ENCODE assay signal across 8 mouse cellular contexts in genomic region chr12:12260979-12261960, GRCm38 (mm10). TPM values are rescaled to one million over a fixed set of nuclear protein-coding genes. Genes with fewer than 3 reads are reported as not detected.
DNase-seq lines count a peak whose midpoint lies in the region; ATAC-seq and TF ChIP-seq lines count a peak whose summit lies in the region.

No protein-coding gene starts in this region.

- POLR2A ChIA-PET in Patski (lab: Charles Lee): no interaction called here

- in situ Hi-C loops in Patski (cut with MboI; ENCODE audit: low pct_unique_long_range_greater_than_20kb): no loop called here

- H3K9ac ChIP-seq in forebrain, embryonic 16.5 days (replicated peaks; ENCODE audit: low read depth, low read length): peak overlapping the region; percentile 98
- H3K9ac ChIP-seq in liver, embryonic 13.5 days: no peak overlapping the region

- peaks cover 45% of the 10 kb centered on the region for H3K4me1 ChIP-seq in forebrain, embryonic 16.5 days (replicated peaks; ENCODE audit: control insufficient read depth, insufficient read depth, low read length)
- peaks cover 8% of the 10 kb centered on the region; the same call in 1 of the 2 replicates for H3K4me1 ChIP-seq in liver, embryonic 13.5 days (replicated peaks)

- peak; percentile 35 to 39 for DNase-seq in heart, adult 18-20 months
- DNase-seq in heart, adult 8-10 months (ENCODE audit: low spot score): no peak
- peak; percentile 7 for DNase-seq in Patski (ENCODE audit: low read depth, low spot score)
- no peak for DNase-seq in liver, embryonic 13.5 days
- DNase-seq in ovary, postnatal 10 days (ENCODE audit: low spot score): no peak
- no peak for DNase-seq in spleen, adult 12 weeks (ENCODE audit: low spot score)
- no peak for DNase-seq in gastrocnemius, adult 18-20 months (ENCODE audit: low spot score)

- H3K27me3 ChIP-seq in Patski: peaks cover 12% of the 10 kb centered on the region
- H3K27me3 ChIP-seq in forebrain, embryonic 16.5 days (replicated peaks; ENCODE audit: control insufficient read depth, insufficient read depth, low read length): no peaks in the 10 kb centered on the region
- H3K27me3 ChIP-seq in liver, embryonic 13.5 days: peaks cover 12% of the 10 kb centered on the region; the same call in 1 of the 2 replicates

- peak overlapping the region; percentile 89 for H3K4me3 ChIP-seq in forebrain, embryonic 16.5 days (replicated peaks; ENCODE audit: low read length)
- no peak overlapping the region for H3K4me3 ChIP-seq in liver, embryonic 13.5 days (replicated peaks)

- H3K27ac ChIP-seq in forebrain, embryonic 16.5 days (ENCODE audit: low read length): peak overlapping the region; percentile 90; the same call in 1 of the 2 replicates
- H3K27ac ChIP-seq in liver, embryonic 13.5 days: no peak overlapping the region

- 67% methylated on average over 9 of the region's 9 CpGs for WGBS in forebrain, embryonic 16.5 days
- WGBS in liver, embryonic 13.5 days (ENCODE audit: insufficient replicate concordance): 65% methylated on average over 9 of the region's 9 CpGs

- peak; percentile 72 for ATAC-seq in Patski
- ATAC-seq in forebrain, embryonic 16.5 days: no peak; the same call in 1 of the 2 replicates
- ATAC-seq in liver, embryonic 13.5 days (ENCODE audit: low read depth): no peak

- peak overlapping the region; percentile 73 for H3K4me2 ChIP-seq in forebrain, embryonic 16.5 days (ENCODE audit: low read length)
- H3K4me2 ChIP-seq in liver, embryonic 13.5 days: peak overlapping the region; percentile 65; the same call in 1 of the 2 replicates

- CTCF ChIA-PET in Patski (lab: Charles Lee): interaction anchor here (0.9 kb wide), 1 partner anchor 55 kb away, joined by 3 read pairs; no protein-coding TSS in a partner anchor

- H3K36me3 ChIP-seq in forebrain, embryonic 16.5 days (ENCODE audit: control insufficient read depth, insufficient read depth): no peaks in the 10 kb centered on the region
- H3K36me3 ChIP-seq in liver, embryonic 13.5 days: no peaks in the 10 kb centered on the region

- H3K9me3 ChIP-seq in forebrain, embryonic 16.5 days (ENCODE audit: control insufficient read depth, low read length): no peaks in the 10 kb centered on the region
- H3K9me3 ChIP-seq in liver, embryonic 13.5 days (replicated peaks): no peaks in the 10 kb centered on the region

- TF ChIP-seq CTCF in Patski (IDR thresholded peaks at IDR 0.05): no peak

RNA-seq across cellular contexts. Expression of gene Fam49a, which starts 0.7 kb away (rescaled TPM):
- 10 to 100 TPM; 11.2 to 12.2 TPM for total RNA-seq in heart, adult 18-20 months (2021)
- total RNA-seq in heart, adult 8-10 months (2022): 1 to 10 TPM; 6.3 to 8.3 (median 6.8) TPM
- polyA plus RNA-seq in Patski (2021): 2.7 TPM
- 186 and 218 TPM in 2 replicates for polyA plus RNA-seq in forebrain, embryonic 16.5 days (2015; fragmentation: Nextera tagmentation; extraction: Ambion mirVana)
- polyA plus RNA-seq in liver, embryonic 13.5 days (2015; fragmentation: Nextera tagmentation; extraction: Ambion mirVana): 2.5 and 3.1 TPM in 2 replicates
- total RNA-seq in gastrocnemius, adult 18-20 months (2021): 1 to 10 TPM; 3.0 to 4.0 TPM

Comparison
In these comparisons a context has a peak if more than half of its experiments do, and no peak if none do; other contexts are left out.
1. DNase-seq: peak in heart, adult 18-20 months (2 of 2) and Patski (single experiment); none in heart, adult 8-10 months (single experiment), liver, embryonic 13.5 days (single experiment), ovary, postnatal 10 days (single experiment), spleen, adult 12 weeks (single experiment) and gastrocnemius, adult 18-20 months (single experiment).